Mouse (Mus musculus) heart, embryonic 15.5 days (tissue): Measurements from ENCODE around the gene Gm49354. TPM values are rescaled to one million over a fixed set of nuclear protein-coding genes. Genes with fewer than 3 reads are reported as not detected.
"Not testable (repeated sequence)": the region's sequence is repeated elsewhere in the genome, so short reads cannot be mapped to it uniquely, and the experiment has no call there.

Experiments
- ATAC-seq: fragments of 200-750 bp; cut with Nextera tagmentation; replicated peaks from 2 replicates; pipeline ENCODE4 v1.8.0; 2017; ENCODE audit warnings: low read depth, moderate TSS enrichment; ENCODE audit not compliant: insufficient number of reproducible peaks, insufficient read depth, low FRiP score
- H3K27ac ChIP-seq: fragments of 300-500 bp; sonication (generic); 2 replicates; pipeline ENCODE4 v1.5.1; 2015; ENCODE audit warnings: mild to moderate bottlenecking, inconsistent platforms
- H3K27me3 ChIP-seq: fragments of 300-500 bp; sonication (generic); 2 replicates; pipeline ENCODE4 v1.6.1; 2015; ENCODE audit warnings: inconsistent platforms
- H3K36me3 ChIP-seq: fragments of 300-500 bp; sonication (generic); 2 replicates; pipeline ENCODE4 v1.6.1; 2015; ENCODE audit warnings: mild to moderate bottlenecking, inconsistent platforms
- H3K4me1 ChIP-seq: fragments of 300-500 bp; sonication (generic); replicated peaks from 2 replicates; pipeline ENCODE4 v1.6.1; 2015; ENCODE audit warnings: inconsistent platforms
- H3K4me2 ChIP-seq: fragments of 300-500 bp; sonication (generic); 2 replicates; pipeline ENCODE4 v1.6.1; 2015; ENCODE audit warnings: inconsistent platforms, mild to moderate bottlenecking, moderate library complexity
- H3K4me3 ChIP-seq: fragments of 300-500 bp; sonication (generic); 2 replicates; pipeline ENCODE4 v1.5.1; 2015; ENCODE audit warnings: mild to moderate bottlenecking, inconsistent platforms
- H3K9ac ChIP-seq: fragments of 300-500 bp; sonication (generic); 2 replicates; pipeline ENCODE4 v1.6.1; 2015; ENCODE audit warnings: mild to moderate bottlenecking, inconsistent platforms
- H3K9me3 ChIP-seq: fragments of 300-500 bp; sonication (generic); replicated peaks from 2 replicates; pipeline ENCODE4 v1.6.1; 2016; ENCODE audit warnings: inconsistent platforms
- WGBS: fragments of 180-500 bp; shearing (Covaris S2); methylation state at CpG from one replicate; pipeline ENCODE4 v1.1.7; 2015; ENCODE audit warnings: mixed read lengths; 5-methylcytosine and 5-hydroxymethylcytosine counted together
- polyA plus RNA-seq: library from polyadenylated mRNA; unstranded; fragments of >200 nt; fragmentation: Nextera tagmentation; extraction: Ambion mirVana; gene quantifications from 2 replicates; pipeline ENCODE4 v1.2.1, GENCODE M21; 2015

Gm49354 gene
- polyA plus RNA-seq, 1 experiment from 2014 or later: not detected

GRCm38 (mm10) chr13:59735190-59735589, 46.9 kb downstream of the Gm49354 start:
- H3K27me3 ChIP-seq: peaks cover 3% of the 10 kb centered on the region; the same call in 1 of the 2 replicates
- H3K36me3 ChIP-seq: no peaks in the 10 kb centered on the region
- no peak overlapping the region for H3K4me3 ChIP-seq
- 22% methylated on average over 3 of the region's 3 CpGs for WGBS
- no peak overlapping the region for H3K9ac ChIP-seq
- no peak overlapping the region for H3K27ac ChIP-seq
- no peaks in the 10 kb centered on the region for H3K4me1 ChIP-seq
- H3K9me3 ChIP-seq: no peaks in the 10 kb centered on the region
- H3K4me2 ChIP-seq: no peak overlapping the region
- ATAC-seq: no peak

GRCm38 (mm10) chr13:59734347-59734746, 47.7 kb downstream of the Gm49354 start:
- H3K27me3 ChIP-seq: not testable (repeated sequence)
- 30% methylated on average over 6 of the region's 6 CpGs for WGBS

GRCm38 (mm10) chr13:59733936-59734335, 48.1 kb downstream of the Gm49354 start:
- no peaks in the 10 kb centered on the region for H3K36me3 ChIP-seq
- no peak overlapping the region for H3K27ac ChIP-seq
- H3K4me1 ChIP-seq: no peaks in the 10 kb centered on the region
- H3K27me3 ChIP-seq: peaks cover 9% of the 10 kb centered on the region; the same call in 1 of the 2 replicates
- H3K4me3 ChIP-seq: no peak overlapping the region
- H3K9me3 ChIP-seq: no peaks in the 10 kb centered on the region
- H3K4me2 ChIP-seq: no peak overlapping the region
- ATAC-seq: no peak
- no peak overlapping the region for H3K9ac ChIP-seq
- 77% methylated on average over 4 of the region's 4 CpGs for WGBS

More at GRCm38 (mm10) chr13:59734347-59734746, 47.7 kb downstream of the Gm49354 start:
- not testable (repeated sequence) for H3K36me3 ChIP-seq, ATAC-seq, H3K4me2 ChIP-seq, H3K27ac ChIP-seq, H3K9ac ChIP-seq, H3K4me3 ChIP-seq, H3K9me3 ChIP-seq, H3K4me1 ChIP-seq

- no peaks in the 10 kb centered on the region for H3K36me3 ChIP-seq
- H3K9ac ChIP-seq: no peak within 1 kb of the TSS
- H3K4me3 ChIP-seq: no peak within 1 kb of the TSS
- H3K27me3 ChIP-seq: peaks cover 13% of the 10 kb centered on the region
- H3K4me2 ChIP-seq: no peak within 1 kb of the TSS
- 37% methylated on average over 7 of the region's 7 CpGs for WGBS
- H3K4me1 ChIP-seq: peaks cover 4% of the 10 kb centered on the region; the same call in 1 of the 2 replicates
- ATAC-seq: no peak
- no peak within 1 kb of the TSS for H3K27ac ChIP-seq
- no peaks in the 10 kb centered on the region for H3K9me3 ChIP-seq
Measured at GRCm38 (mm10) chr13:59731652-59732051, 50.4 kb downstream of the Gm49354 start, which contains the start of gene Spata31d1d. Gene Spata31d1d (minus strand): TSS chr13:59731752.

GRCm38 (mm10) chr13:59728378-59729093, 53.5 kb downstream of the Gm49354 start:
- no peaks in the 10 kb centered on the region for H3K9me3 ChIP-seq
- WGBS: 20% methylated on average over 7 of the region's 7 CpGs
- H3K9ac ChIP-seq: no peak overlapping the region
- ATAC-seq: peak; percentile 81
- H3K27me3 ChIP-seq: peaks cover 13% of the 10 kb centered on the region
- H3K27ac ChIP-seq: no peak overlapping the region
- H3K4me1 ChIP-seq: peaks cover 9% of the 10 kb centered on the region; the same call in 1 of the 2 replicates
- H3K36me3 ChIP-seq: no peaks in the 10 kb centered on the region
- H3K4me3 ChIP-seq: no peak overlapping the region
- H3K4me2 ChIP-seq: no peak overlapping the region

GRCm38 (mm10) chr13:59726139-59726867, 55.7 kb downstream of the Gm49354 start:
- no peaks in the 10 kb centered on the region for H3K9me3 ChIP-seq
- peak overlapping the region; percentile 26 for H3K4me3 ChIP-seq
- 24% methylated on average over 29 of the region's 29 CpGs for WGBS
- H3K4me2 ChIP-seq: peak overlapping the region; percentile 53
- H3K27ac ChIP-seq: no peak overlapping the region
- peaks cover 13% of the 10 kb centered on the region for H3K27me3 ChIP-seq
- H3K9ac ChIP-seq: peak overlapping the region; percentile 23; the same call in 1 of the 2 replicates
- no peaks in the 10 kb centered on the region for H3K36me3 ChIP-seq
- no peak for ATAC-seq
- peaks cover 9% of the 10 kb centered on the region; the same call in 1 of the 2 replicates for H3K4me1 ChIP-seq

GRCm38 (mm10) chr13:59722089-59722488, 60.0 kb downstream of the Gm49354 start:
- H3K9me3 ChIP-seq, H3K27me3 ChIP-seq, H3K27ac ChIP-seq, H3K4me3 ChIP-seq, H3K9ac ChIP-seq, H3K4me2 ChIP-seq, H3K36me3 ChIP-seq, ATAC-seq: not testable (repeated sequence)
- H3K4me1 ChIP-seq: peaks cover 11% of the 10 kb centered on the region; the same call in 1 of the 2 replicates
- WGBS: 78% methylated on average over 1 of the region's 1 CpGs

- 89% methylated on average over 1 of the region's 1 CpGs for WGBS
- ATAC-seq: no peak
- no peaks in the 10 kb centered on the region for H3K9me3 ChIP-seq
- no peak overlapping the region for H3K27ac ChIP-seq
- H3K4me2 ChIP-seq: no peak overlapping the region
- H3K27me3 ChIP-seq: no peaks in the 10 kb centered on the region
- no peak overlapping the region for H3K4me3 ChIP-seq
- no peaks in the 10 kb centered on the region for H3K36me3 ChIP-seq
- no peak overlapping the region for H3K9ac ChIP-seq
- H3K4me1 ChIP-seq: 0 out of 2 replicates have a peak, but pooled peaks cover 6% of the 10 kb centered on the region
Measured at GRCm38 (mm10) chr13:59719475-59719874, 62.6 kb downstream of the Gm49354 start.

GRCm38 (mm10) chr13:59718857-59719440, 63.1 kb downstream of the Gm49354 start:
- 27% methylated on average over 6 of the region's 6 CpGs for WGBS
- ATAC-seq: peak; percentile 76
- not testable (repeated sequence) for H3K27me3 ChIP-seq, H3K4me1 ChIP-seq, H3K27ac ChIP-seq, H3K9ac ChIP-seq, H3K4me3 ChIP-seq, H3K9me3 ChIP-seq, H3K4me2 ChIP-seq, H3K36me3 ChIP-seq

GRCm38 (mm10) chr13:59713710-59714109, 68.3 kb downstream of the Gm49354 start:
- Histone ChIP-seq H3K27ac (no peak overlapping the region), H3K36me3 (no peaks in the 10 kb centered on the region), H3K27me3 (0 out of 2 replicates have a peak, but pooled peaks cover 3% of the 10 kb centered on the region), H3K9me3 (no peaks in the 10 kb centered on the region), H3K9ac (no peak overlapping the region), H3K4me1 (no peaks in the 10 kb centered on the region), H3K4me3 (no peak overlapping the region), H3K4me2 (no peak overlapping the region)
- ATAC-seq: no peak
- WGBS: 41% methylated on average over 3 of the region's 3 CpGs

- not testable (repeated sequence) for H3K9ac ChIP-seq, H3K27ac ChIP-seq, H3K36me3 ChIP-seq, H3K4me3 ChIP-seq, H3K4me2 ChIP-seq, H3K9me3 ChIP-seq, H3K4me1 ChIP-seq, ATAC-seq, H3K27me3 ChIP-seq
- 67% methylated on average over 3 of the region's 3 CpGs for WGBS
Measured at GRCm38 (mm10) chr13:59711984-59712383, 70.1 kb downstream of the Gm49354 start, which contains the start of gene Spata31d1b. Gene Spata31d1b (plus strand): TSS chr13:59712284.
